Mouse (Mus musculus) megakaryocyte, embryonic 14.5 days (primary cell): ENCODE results near the gene Aldh1b1.

Source experiments
- FLI1 ChIP-seq: IDR thresholded peaks from 2 replicates; pipeline ENCODE4 v1.6.1; 2012; ENCODE audit warnings: low read length, inconsistent platforms, mixed read lengths
- GATA1 ChIP-seq: IDR thresholded peaks from 3 replicates; pipeline ENCODE4 v1.6.1; 2012; ENCODE audit warnings: mixed read lengths, low read length, inconsistent platforms, borderline replicate concordance

GRCm38 (mm10) chr4:45829907-45830759 is 31.3 kb downstream of the Aldh1b1 start:
- TF ChIP-seq GATA1 (no peak), FLI1 (no peak)
